Mouse (Mus musculus) adrenal gland, adult 18-20 months (tissue): ENCODE data around the gene 1700102P08Rik. TPM values are rescaled to one million over a fixed set of nuclear protein-coding genes. Genes with fewer than 3 reads are reported as not detected.

ENCODE experiments used
- DNase-seq, 2 experiments: peaks; one replicate each; pipeline ENCODE4 v3.0.0; 2021 to 2022; ENCODE audit warnings: low spot score in 2 of 2
- total RNA-seq, 2 experiments: library from RNA; stranded (reverse); gene quantifications; 1 replicate in 1 of 2; 2 replicates in 1 of 2; pipeline ENCODE4 v1.2.3; 2021

The 1700102P08Rik gene
- total RNA-seq, 2 experiments from 2014 or later = 1.5 to 2.1 TPM

GRCm38 (mm10) chr9:108411381-108411942 is 18.9 kb downstream of the 1700102P08Rik start:
- no peak for DNase-seq

- DNase-seq = peak in 1 of 2 experiments; percentile 36
These were observed 19.6 kb downstream of the 1700102P08Rik start for GRCm38 (mm10) chr9:108412221-108412620.

- no peak for DNase-seq
These were observed 35.8 kb downstream of the 1700102P08Rik start, which contains the start of gene Ccdc36 for GRCm38 (mm10) chr9:108428384-108428783. TSS of gene Ccdc36 (minus strand) at chr9:108428484.

GRCm38 (mm10) chr9:108431431-108432067 is 38.9 kb downstream of the 1700102P08Rik start:
- DNase-seq = no peak

GRCm38 (mm10) chr9:108436182-108436581 is 43.6 kb downstream of the 1700102P08Rik start, which contains the start of gene BC048562:
TSS of gene BC048562 (plus strand) at chr9:108436482.
- DNase-seq = no peak

- DNase-seq = no peak
These were observed 46.6 kb downstream of the 1700102P08Rik start for GRCm38 (mm10) chr9:108439176-108439575.

GRCm38 (mm10) chr9:108440485-108440884 is 47.9 kb downstream of the 1700102P08Rik start:
- DNase-seq = no peak

- no peak for DNase-seq
These were observed 48.8 kb downstream of the 1700102P08Rik start for GRCm38 (mm10) chr9:108441236-108441919.

- no peak for DNase-seq
These were observed 52.5 kb downstream of the 1700102P08Rik start for GRCm38 (mm10) chr9:108445125-108445524.

- no peak for DNase-seq
These were observed 57.3 kb downstream of the 1700102P08Rik start for GRCm38 (mm10) chr9:108449860-108450259.

GRCm38 (mm10) chr9:108450292-108451169 is 57.9 kb downstream of the 1700102P08Rik start:
- DNase-seq = no peak

GRCm38 (mm10) chr9:108451170-108451493 is 58.5 kb downstream of the 1700102P08Rik start:
- no peak for DNase-seq

- DNase-seq = no peak
These were observed 59.0 kb downstream of the 1700102P08Rik start for GRCm38 (mm10) chr9:108451519-108452160.

- DNase-seq = peak; percentile 88 to 89
These were observed 59.8 kb downstream of the 1700102P08Rik start for GRCm38 (mm10) chr9:108452291-108452906.

GRCm38 (mm10) chr9:108452911-108453310 is 60.3 kb downstream of the 1700102P08Rik start:
- no peak for DNase-seq

GRCm38 (mm10) chr9:108453458-108453857 is 60.9 kb downstream of the 1700102P08Rik start:
- no peak for DNase-seq

- no peak for DNase-seq
These were observed 61.8 kb downstream of the 1700102P08Rik start for GRCm38 (mm10) chr9:108454429-108454828.

GRCm38 (mm10) chr9:108455747-108456571 is 63.4 kb downstream of the 1700102P08Rik start:
- DNase-seq = no peak

- DNase-seq = no peak
These were observed 64.3 kb downstream of the 1700102P08Rik start for GRCm38 (mm10) chr9:108456953-108457352.
